Mouse (Mus musculus): ENCODE data around the gene Scarb2. TPM values are rescaled to one million over a fixed set of nuclear protein-coding genes. Genes with fewer than 3 reads are reported as not detected.

Gene Scarb2
- polyA plus RNA-seq, 1 experiment from 2014 or later = 12.9 TPM

DNA sequence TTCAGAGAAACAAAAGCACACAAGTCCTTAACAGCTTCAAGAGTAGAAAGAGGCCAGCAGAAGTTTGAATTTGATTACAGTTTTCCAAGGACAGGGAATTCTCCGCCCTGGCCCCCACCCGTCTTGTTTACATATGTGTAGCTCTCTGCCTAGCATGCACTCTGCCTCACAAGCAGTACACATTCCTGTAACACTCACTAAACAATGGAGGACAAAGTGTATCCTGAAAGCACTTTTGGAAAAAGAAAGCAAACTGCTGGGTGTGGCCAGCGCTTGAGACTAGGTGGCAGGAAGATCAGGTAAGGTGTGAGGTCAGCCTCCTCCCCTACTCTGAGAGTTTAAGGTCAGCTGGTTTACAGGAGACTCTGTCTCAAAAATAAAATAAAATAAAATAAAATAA is 8.4 kb downstream of the Scarb2 start:
- H3K4me1 ChIP-seq (ENCODE audit: control insufficient read depth, insufficient read depth, low read length) = peaks cover 35% of the 10 kb centered on the region
- H3K4me3 ChIP-seq (ENCODE audit: low read length) = no peak overlapping the region
- H3K4me2 ChIP-seq (ENCODE audit: low read depth, low read length) = no peak overlapping the region
- WGBS = 47% methylated on average over 3 of the region's 3 CpGs
- H3K9me3 ChIP-seq (ENCODE audit: control insufficient read depth, low read length) = no peaks in the 10 kb centered on the region
- H3K27ac ChIP-seq (ENCODE audit: low read length) = peak overlapping the region; percentile 78
- H3K27me3 ChIP-seq (replicated peaks; ENCODE audit: control insufficient read depth, insufficient read depth, low read length) = no peaks in the 10 kb centered on the region
- H3K9ac ChIP-seq (ENCODE audit: low read depth, low read length) = no peak overlapping the region
- no peaks in the 10 kb centered on the region for H3K36me3 ChIP-seq (ENCODE audit: control insufficient read depth, insufficient read depth, low read length)
- ATAC-seq = peak; percentile 54

DNA sequence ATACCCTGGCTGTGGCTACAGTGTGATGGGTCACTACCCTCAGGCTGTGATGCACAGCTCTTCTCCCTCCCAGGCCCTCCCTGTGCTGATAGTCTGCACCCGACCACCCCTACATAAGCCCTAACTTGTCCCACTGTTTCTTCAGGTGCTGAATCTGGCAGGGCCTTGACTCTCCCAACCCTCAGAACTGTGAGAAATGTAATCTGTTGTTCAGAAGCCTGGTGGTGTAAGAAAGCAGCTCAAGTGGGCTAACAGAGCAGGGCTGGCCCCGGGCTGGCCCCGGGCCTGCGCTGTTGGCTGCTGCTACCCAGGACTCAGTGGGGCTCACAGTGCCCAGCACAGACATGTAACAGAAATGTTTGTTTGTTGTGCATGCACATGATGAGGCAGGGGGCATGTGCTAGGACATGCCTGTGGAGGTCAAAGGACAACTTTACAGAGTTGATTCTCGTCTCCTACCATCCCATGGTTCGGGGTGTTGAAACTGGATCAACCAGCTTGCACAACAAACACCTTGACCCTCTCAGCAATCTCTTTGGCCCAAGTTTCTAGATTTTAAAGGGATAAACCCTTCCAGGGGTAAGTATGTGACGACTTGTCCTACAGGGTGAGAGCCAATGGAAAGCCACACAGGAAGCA is 10.7 kb downstream of the Scarb2 start:
- no peak overlapping the region for H3K27ac ChIP-seq (ENCODE audit: low read length)
- H3K9me3 ChIP-seq (ENCODE audit: control insufficient read depth, low read length) = no peaks in the 10 kb centered on the region
- no peaks in the 10 kb centered on the region for H3K36me3 ChIP-seq (ENCODE audit: control insufficient read depth, insufficient read depth, low read length)
- H3K9ac ChIP-seq (ENCODE audit: low read depth, low read length) = no peak overlapping the region
- no peak overlapping the region for H3K4me2 ChIP-seq (ENCODE audit: low read depth, low read length)
- no peak overlapping the region for H3K4me3 ChIP-seq (ENCODE audit: low read length)
- H3K4me1 ChIP-seq (ENCODE audit: control insufficient read depth, insufficient read depth, low read length) = peaks cover 33% of the 10 kb centered on the region
- 88% methylated on average over 7 of the region's 7 CpGs for WGBS
- H3K27me3 ChIP-seq (replicated peaks; ENCODE audit: control insufficient read depth, insufficient read depth, low read length) = no peaks in the 10 kb centered on the region
- no peak for ATAC-seq

DNA sequence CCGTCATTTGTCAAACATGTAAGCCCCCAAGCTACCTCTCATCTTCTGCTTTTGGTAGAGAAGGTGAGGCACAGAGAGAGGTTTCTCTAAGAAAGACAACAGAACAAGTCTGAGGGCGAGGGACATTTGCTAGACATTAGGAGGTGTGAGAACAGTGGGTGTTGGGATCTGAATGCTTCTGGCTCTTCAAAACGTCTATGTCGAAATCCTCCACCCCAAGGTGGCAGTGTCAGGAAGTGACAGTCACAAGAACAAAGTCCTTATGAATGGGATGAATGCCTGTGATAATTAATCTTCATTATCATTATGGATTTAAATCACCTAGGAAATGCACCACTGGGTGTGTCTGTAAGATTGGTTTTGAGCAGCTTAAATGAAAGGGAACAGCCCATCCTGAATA is 11.3 kb downstream of the Scarb2 start:
- Histone ChIP-seq H3K9me3 (ENCODE audit: control insufficient read depth, low read length) (no peaks in the 10 kb centered on the region), H3K27ac (ENCODE audit: low read length) (no peak overlapping the region), H3K9ac (ENCODE audit: low read depth, low read length) (no peak overlapping the region), H3K36me3 (ENCODE audit: control insufficient read depth, insufficient read depth, low read length) (no peaks in the 10 kb centered on the region), H3K27me3 (replicated peaks; ENCODE audit: control insufficient read depth, insufficient read depth, low read length) (no peaks in the 10 kb centered on the region), H3K4me1 (ENCODE audit: control insufficient read depth, insufficient read depth, low read length) (peaks cover 33% of the 10 kb centered on the region), H3K4me2 (ENCODE audit: low read depth, low read length) (no peak overlapping the region), H3K4me3 (ENCODE audit: low read length) (no peak overlapping the region)
- no peak for ATAC-seq
- WGBS = 55% methylated on average over 4 of the region's 4 CpGs

DNA sequence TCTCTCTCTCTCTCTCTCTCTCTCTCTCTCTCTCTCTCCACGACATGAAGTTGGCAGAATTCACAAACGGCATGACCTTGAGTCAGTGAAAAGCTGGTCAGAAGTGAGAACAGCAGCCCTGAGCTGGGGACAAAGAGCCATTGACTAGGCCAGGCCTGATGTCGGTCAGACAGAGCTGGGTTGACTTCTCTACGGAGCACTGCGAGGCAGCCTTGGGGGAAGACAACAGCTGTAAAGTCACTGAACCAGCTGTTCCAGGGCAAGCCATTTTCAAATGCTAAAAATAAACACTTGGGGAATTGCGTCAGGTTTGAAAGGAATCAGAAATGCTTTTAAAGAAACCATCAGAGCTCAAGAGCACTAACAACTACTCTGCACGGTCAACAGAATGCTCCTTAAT is 13.2 kb downstream of the Scarb2 start:
- Histone ChIP-seq H3K4me1 (ENCODE audit: control insufficient read depth, insufficient read depth, low read length) (peaks cover 33% of the 10 kb centered on the region), H3K9ac (ENCODE audit: low read depth, low read length) (no peak overlapping the region), H3K9me3 (ENCODE audit: control insufficient read depth, low read length) (no peaks in the 10 kb centered on the region), H3K27me3 (replicated peaks; ENCODE audit: control insufficient read depth, insufficient read depth, low read length) (no peaks in the 10 kb centered on the region), H3K4me3 (ENCODE audit: low read length) (no peak overlapping the region), H3K4me2 (ENCODE audit: low read depth, low read length) (no peak overlapping the region), H3K36me3 (ENCODE audit: control insufficient read depth, insufficient read depth, low read length) (no peaks in the 10 kb centered on the region), H3K27ac (ENCODE audit: low read length) (peak overlapping the region; percentile 63; the same call in 1 of the 2 replicates)
- WGBS = 40% methylated on average over 7 of the region's 7 CpGs
- ATAC-seq = peak; percentile 62; the same call in 1 of the 2 replicates

DNA sequence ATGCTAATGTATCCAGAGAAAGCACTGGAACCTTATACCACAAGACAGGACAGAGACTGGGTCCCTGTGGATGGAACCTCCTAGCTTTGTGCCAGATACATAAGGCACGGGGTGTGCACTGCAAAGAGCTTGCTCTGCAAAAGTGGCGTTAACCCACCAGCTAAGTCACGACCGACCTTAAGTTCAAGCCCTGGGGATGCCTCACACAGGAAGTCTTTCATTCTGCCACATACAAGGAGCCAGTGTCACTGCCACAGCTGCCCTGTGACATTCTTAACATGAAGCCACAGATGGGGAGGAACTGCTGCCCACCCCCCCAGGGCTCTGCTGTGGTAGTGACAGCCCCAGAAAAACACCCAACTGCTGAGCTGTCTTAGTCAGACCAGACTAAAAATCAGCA is 15.9 kb downstream of the Scarb2 start:
- 75% methylated on average over 4 of the region's 4 CpGs for WGBS
- Histone ChIP-seq H3K4me2 (ENCODE audit: low read depth, low read length) (no peak overlapping the region), H3K9me3 (ENCODE audit: control insufficient read depth, low read length) (no peaks in the 10 kb centered on the region), H3K27me3 (replicated peaks; ENCODE audit: control insufficient read depth, insufficient read depth, low read length) (no peaks in the 10 kb centered on the region), H3K36me3 (ENCODE audit: control insufficient read depth, insufficient read depth, low read length) (no peaks in the 10 kb centered on the region), H3K27ac (ENCODE audit: low read length) (no peak overlapping the region), H3K9ac (ENCODE audit: low read depth, low read length) (no peak overlapping the region), H3K4me3 (ENCODE audit: low read length) (no peak overlapping the region), H3K4me1 (ENCODE audit: control insufficient read depth, insufficient read depth, low read length) (peaks cover 29% of the 10 kb centered on the region)
- no peak for ATAC-seq

DNA sequence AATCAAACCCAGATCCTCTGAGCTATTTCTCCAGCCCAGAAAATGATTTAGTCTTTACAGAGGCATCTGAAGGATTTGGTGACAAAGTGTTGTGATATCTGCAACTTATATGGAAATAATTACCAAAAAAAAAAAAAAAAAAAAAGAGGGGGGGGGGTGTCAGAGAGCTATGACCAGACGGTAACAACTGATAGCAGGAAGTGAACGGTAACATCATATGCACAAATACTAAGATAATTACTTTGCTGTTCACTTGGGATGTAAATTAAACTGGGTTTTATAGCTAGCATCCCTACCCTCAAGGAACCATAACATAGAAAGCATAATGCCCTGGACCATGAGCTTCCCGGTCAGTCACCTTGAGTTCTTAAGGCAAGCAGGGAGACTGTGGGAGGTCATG is 16.3 kb downstream of the Scarb2 start:
- Histone ChIP-seq H3K27ac (ENCODE audit: low read length) (no peak overlapping the region), H3K4me3 (ENCODE audit: low read length) (no peak overlapping the region), H3K27me3 (replicated peaks; ENCODE audit: control insufficient read depth, insufficient read depth, low read length) (no peaks in the 10 kb centered on the region), H3K36me3 (ENCODE audit: control insufficient read depth, insufficient read depth, low read length) (no peaks in the 10 kb centered on the region), H3K9me3 (ENCODE audit: control insufficient read depth, low read length) (no peaks in the 10 kb centered on the region), H3K4me2 (ENCODE audit: low read depth, low read length) (no peak overlapping the region), H3K4me1 (ENCODE audit: control insufficient read depth, insufficient read depth, low read length) (peaks cover 25% of the 10 kb centered on the region), H3K9ac (ENCODE audit: low read depth, low read length) (no peak overlapping the region)
- WGBS = 79% methylated on average over 3 of the region's 3 CpGs
- no peak for ATAC-seq

DNA sequence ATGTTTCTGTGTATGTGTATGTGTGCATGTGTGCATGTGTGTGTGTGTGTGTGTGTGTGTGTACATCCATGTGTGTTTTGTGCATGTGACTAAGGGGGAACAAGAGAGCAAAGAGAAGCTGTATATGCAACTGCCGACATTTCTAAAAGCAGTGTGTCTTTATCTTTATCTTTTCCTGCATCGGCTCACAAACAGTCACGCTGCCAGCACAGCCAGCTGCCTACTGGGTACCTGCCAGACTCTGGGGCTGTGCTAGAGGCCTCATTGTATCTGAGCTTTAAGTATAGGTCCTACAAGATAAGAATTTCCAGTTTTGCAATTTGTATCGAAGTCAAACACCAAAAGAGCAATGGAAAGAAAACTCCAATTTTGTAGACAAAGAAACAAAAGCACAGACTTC is 17.1 kb downstream of the Scarb2 start:
- Histone ChIP-seq H3K4me3 (ENCODE audit: low read length) (no peak overlapping the region), H3K27me3 (replicated peaks; ENCODE audit: control insufficient read depth, insufficient read depth, low read length) (no peaks in the 10 kb centered on the region), H3K4me2 (ENCODE audit: low read depth, low read length) (no peak overlapping the region), H3K36me3 (ENCODE audit: control insufficient read depth, insufficient read depth, low read length) (0 out of 2 replicates have a peak, but pooled peaks cover under 1% of the 10 kb centered on the region), H3K9me3 (ENCODE audit: control insufficient read depth, low read length) (no peaks in the 10 kb centered on the region), H3K9ac (ENCODE audit: low read depth, low read length) (0 out of 2 replicates have a peak overlapping the region, but pooled peaks have one; percentile 29), H3K27ac (ENCODE audit: low read length) (no peak overlapping the region), H3K4me1 (ENCODE audit: control insufficient read depth, insufficient read depth, low read length) (peaks cover 25% of the 10 kb centered on the region)
- 34% methylated on average over 4 of the region's 4 CpGs for WGBS
- ATAC-seq = peak; percentile 24; the same call in 1 of the 2 replicates

DNA sequence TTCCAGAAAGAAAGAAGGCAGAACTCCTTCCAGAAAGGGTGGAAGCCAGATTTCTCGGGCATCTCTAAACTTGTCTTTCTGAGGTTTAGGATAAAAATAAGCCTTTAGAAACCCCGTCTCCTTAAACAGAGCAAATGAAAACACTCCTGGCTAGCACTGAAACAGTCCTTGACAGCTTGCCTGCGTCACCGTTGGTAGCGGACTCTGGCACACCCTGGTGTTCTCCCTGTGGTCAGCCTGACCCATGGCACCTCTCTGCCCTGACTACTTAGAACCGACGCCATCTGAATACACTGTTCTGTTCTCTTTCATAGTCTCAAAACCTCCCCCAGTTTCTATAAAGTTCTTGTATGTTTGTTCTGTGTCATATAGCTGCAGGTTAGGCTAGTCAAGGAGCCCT is 17.7 kb downstream of the Scarb2 start:
- H3K4me2 ChIP-seq (ENCODE audit: low read depth, low read length) = no peak overlapping the region
- no peaks in the 10 kb centered on the region for H3K27me3 ChIP-seq (replicated peaks; ENCODE audit: control insufficient read depth, insufficient read depth, low read length)
- H3K4me3 ChIP-seq (ENCODE audit: low read length) = no peak overlapping the region
- 54% methylated on average over 7 of the region's 7 CpGs for WGBS
- peak overlapping the region; percentile 54 for H3K27ac ChIP-seq (ENCODE audit: low read length)
- peaks cover 6% of the 10 kb centered on the region; the same call in 1 of the 2 replicates for H3K36me3 ChIP-seq (ENCODE audit: control insufficient read depth, insufficient read depth, low read length)
- H3K9me3 ChIP-seq (ENCODE audit: control insufficient read depth, low read length) = no peaks in the 10 kb centered on the region
- peak overlapping the region; percentile 29; the same call in 1 of the 2 replicates for H3K9ac ChIP-seq (ENCODE audit: low read depth, low read length)
- H3K4me1 ChIP-seq (ENCODE audit: control insufficient read depth, insufficient read depth, low read length) = peaks cover 22% of the 10 kb centered on the region
- ATAC-seq = peak; percentile 42; the same call in 1 of the 2 replicates

DNA sequence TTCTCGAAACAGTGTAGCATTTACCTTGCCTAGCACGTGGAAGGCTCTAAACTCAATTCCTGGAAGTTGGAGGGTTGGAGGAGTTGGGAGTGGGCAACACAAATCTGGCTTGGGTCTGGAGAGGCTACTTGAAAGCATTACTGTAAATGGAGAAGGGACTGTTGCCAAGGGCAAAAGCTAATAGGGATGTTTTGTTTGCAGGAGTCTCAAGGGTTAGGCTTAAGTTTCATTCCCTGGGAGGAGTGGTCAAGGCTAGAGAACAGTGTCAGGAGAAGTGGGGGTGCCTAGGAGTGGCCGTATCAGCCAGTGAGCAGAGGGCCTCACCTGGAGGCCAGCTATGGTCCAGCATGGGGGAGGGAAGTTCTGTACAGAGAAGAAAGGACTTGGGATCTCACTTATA is 18.2 kb downstream of the Scarb2 start:
- peaks cover 20% of the 10 kb centered on the region for H3K4me1 ChIP-seq (ENCODE audit: control insufficient read depth, insufficient read depth, low read length)
- H3K4me3 ChIP-seq (ENCODE audit: low read length) = no peak overlapping the region
- H3K4me2 ChIP-seq (ENCODE audit: low read depth, low read length) = no peak overlapping the region
- H3K9ac ChIP-seq (ENCODE audit: low read depth, low read length) = no peak overlapping the region
- H3K27me3 ChIP-seq (replicated peaks; ENCODE audit: control insufficient read depth, insufficient read depth, low read length) = no peaks in the 10 kb centered on the region
- peak; percentile 55 for ATAC-seq
- peak overlapping the region; percentile 54 for H3K27ac ChIP-seq (ENCODE audit: low read length)
- peaks cover 8% of the 10 kb centered on the region; the same call in 1 of the 2 replicates for H3K36me3 ChIP-seq (ENCODE audit: control insufficient read depth, insufficient read depth, low read length)
- WGBS = 51% methylated on average over 3 of the region's 3 CpGs
- no peaks in the 10 kb centered on the region for H3K9me3 ChIP-seq (ENCODE audit: control insufficient read depth, low read length)

DNA sequence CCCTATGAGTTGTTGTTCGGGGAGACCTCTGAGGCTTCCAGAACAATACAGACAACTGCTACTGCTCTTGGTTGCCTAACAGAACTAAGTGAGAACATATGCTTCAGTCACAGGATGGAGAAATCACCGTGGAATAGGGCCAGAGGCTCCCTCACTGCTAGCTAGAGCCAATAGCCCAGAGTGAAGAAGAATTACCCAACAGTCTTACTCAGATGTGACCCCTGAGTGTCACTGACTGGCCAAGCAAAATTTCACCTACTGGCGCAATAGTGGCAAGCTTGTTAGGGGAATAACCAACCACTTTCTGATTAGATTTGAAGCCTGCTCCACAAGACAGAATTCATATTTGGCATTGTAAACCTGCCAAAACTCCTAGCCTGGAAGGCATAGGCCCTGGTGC is 19.9 kb downstream of the Scarb2 start:
- H3K9me3 ChIP-seq (ENCODE audit: control insufficient read depth, low read length) = no peaks in the 10 kb centered on the region
- no peak overlapping the region for H3K4me3 ChIP-seq (ENCODE audit: low read length)
- H3K4me2 ChIP-seq (ENCODE audit: low read depth, low read length) = no peak overlapping the region
- H3K9ac ChIP-seq (ENCODE audit: low read depth, low read length) = no peak overlapping the region
- ATAC-seq = no peak
- no peak overlapping the region for H3K27ac ChIP-seq (ENCODE audit: low read length)
- peaks cover 13% of the 10 kb centered on the region; the same call in 1 of the 2 replicates for H3K36me3 ChIP-seq (ENCODE audit: control insufficient read depth, insufficient read depth, low read length)
- H3K27me3 ChIP-seq (replicated peaks; ENCODE audit: control insufficient read depth, insufficient read depth, low read length) = no peaks in the 10 kb centered on the region
- 95% methylated on average over 3 of the region's 3 CpGs for WGBS
- H3K4me1 ChIP-seq (ENCODE audit: control insufficient read depth, insufficient read depth, low read length) = peaks cover 19% of the 10 kb centered on the region

Data from intestine, embryonic 16.5 days (tissue).